Mouse (Mus musculus): ENCODE measurements at regions not wholly inside any gene's neighbourhood (a gene's known extent, or its start where the extent isn't known, plus 50 kb on each side); places are given as distances from the start of the nearest gene placed in this dataset.

GRCm38 (mm10) chr14:102896527-102896926 lies 85.9 kb downstream of the Kctd12 start:
- no peak for TF ChIP-seq CTCF (IDR thresholded peaks at IDR 0.05; ENCODE audit: low read depth)
- TF ChIP-seq EP300 (IDR thresholded peaks at IDR 0.05; ENCODE audit: low read depth), result no peak
